In genomic region chr11:33721297-33721696, GRCm38 (mm10) we compare ENCODE assay signal across 8 mouse cellular contexts.
DNase-seq lines count a peak whose midpoint lies in the region; ATAC-seq lines count a peak whose summit lies in the region.

No protein-coding gene starts in this region.

- peak; percentile 63; the same call in 1 of the 2 replicates for ATAC-seq in megakaryocyte-erythroid progenitor cell, adult 5-6 weeks (replicated peaks; ENCODE audit: low FRiP score, low TSS enrichment, poor library complexity, severe bottlenecking)

- DNase-seq in gastrocnemius, adult 18-20 months (ENCODE audit: low spot score), result peak; percentile 27
- no peak for DNase-seq in gastrocnemius, postnatal 25 days
- DNase-seq in NIH3T3 (ENCODE audit: low read depth), result peak; percentile 66
- peak; percentile 87 to 94 for DNase-seq in cerebellum, postnatal 14 days
- peak; percentile 62 to 78 for DNase-seq in frontal cortex, postnatal 36 days (ENCODE audit: low spot score in 2 of 2)
- DNase-seq in layer of hippocampus, postnatal 36 days, result peak; percentile 60 to 71
- DNase-seq in right cerebral cortex, postnatal 4 days, result peak; percentile 93
